Mouse (Mus musculus) C2C12 (cell line): ENCODE results near the gene Insr.

ENCODE experiments used
- CTCF ChIP-seq: IDR thresholded peaks from one replicate; pipeline ENCODE4 v1.5.1; 2011; ENCODE audit not compliant: control insufficient read depth, insufficient read depth, insufficient read length
- FOSL1 ChIP-seq: IDR thresholded peaks from one replicate; pipeline ENCODE4 v1.8.0; 2011; ENCODE audit warnings: mild to moderate bottlenecking, low read length; ENCODE audit not compliant: poor library complexity, insufficient read depth, severe bottlenecking
- MYOG ChIP-seq: IDR thresholded peaks from one replicate; pipeline ENCODE4 v1.6.1; 2011; ENCODE audit not compliant: control insufficient read depth, insufficient read length; ENCODE audit errors: extremely low read depth
- USF1 ChIP-seq: IDR thresholded peaks from one replicate; pipeline ENCODE4 v1.6.1; 2011; ENCODE audit warnings: low read depth, mild to moderate bottlenecking, control low read depth, moderate library complexity

DNA sequence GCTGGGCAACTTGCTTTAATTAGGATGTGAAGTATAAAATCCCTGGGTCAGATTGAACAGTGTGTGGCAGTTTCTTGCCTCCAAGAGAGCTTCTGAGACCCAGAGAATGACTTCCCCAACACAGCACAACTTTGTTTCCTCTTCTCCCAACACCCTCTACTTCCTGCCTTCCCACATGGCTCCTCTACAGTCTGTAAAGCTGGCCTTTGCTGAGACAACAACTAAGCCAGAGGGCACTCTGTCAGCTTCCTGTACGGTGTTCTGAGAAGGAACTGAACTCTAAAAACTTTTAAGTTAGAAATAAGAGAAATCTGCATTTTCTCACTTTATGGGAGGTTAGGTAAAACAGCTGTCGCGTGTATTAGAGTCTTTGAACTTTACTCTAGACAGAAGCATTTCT lies 34.4 kb upstream of the Insr start:
- TF ChIP-seq MYOG: no peak
- no peak for TF ChIP-seq CTCF
- no peak for TF ChIP-seq FOSL1
- no peak for TF ChIP-seq USF1
